Mouse (Mus musculus): ENCODE data around the gene Myh2. TPM values are rescaled to one million over a fixed set of nuclear protein-coding genes. Genes with fewer than 3 reads are reported as not detected.

Myh2 gene
- polyA plus RNA-seq, 1 experiment from 2014 or later, result not detected

DNA sequence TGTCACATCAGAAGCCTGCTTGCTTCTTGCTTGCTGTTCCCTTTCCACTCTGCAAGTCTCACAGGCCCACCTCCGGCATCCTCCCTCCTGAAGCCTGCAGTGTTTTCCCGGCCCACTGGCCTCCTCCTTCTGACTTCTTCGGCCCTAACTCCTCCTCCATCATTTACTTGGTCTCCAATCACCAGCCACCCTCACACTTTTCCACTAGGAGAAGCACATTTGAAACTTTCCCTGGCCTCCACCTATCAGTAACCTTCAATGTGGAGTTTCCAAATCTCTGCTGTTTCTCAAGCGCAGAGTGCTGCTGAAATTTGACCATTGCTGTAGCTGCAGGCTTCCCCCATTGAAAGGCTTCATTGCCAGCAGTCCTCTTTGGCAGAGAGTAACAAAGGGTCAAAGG, 28.8 kb upstream of the Myh2 start:
- H3K4me3 ChIP-seq (ENCODE audit: low read depth, low read length), result no peak overlapping the region

DNA sequence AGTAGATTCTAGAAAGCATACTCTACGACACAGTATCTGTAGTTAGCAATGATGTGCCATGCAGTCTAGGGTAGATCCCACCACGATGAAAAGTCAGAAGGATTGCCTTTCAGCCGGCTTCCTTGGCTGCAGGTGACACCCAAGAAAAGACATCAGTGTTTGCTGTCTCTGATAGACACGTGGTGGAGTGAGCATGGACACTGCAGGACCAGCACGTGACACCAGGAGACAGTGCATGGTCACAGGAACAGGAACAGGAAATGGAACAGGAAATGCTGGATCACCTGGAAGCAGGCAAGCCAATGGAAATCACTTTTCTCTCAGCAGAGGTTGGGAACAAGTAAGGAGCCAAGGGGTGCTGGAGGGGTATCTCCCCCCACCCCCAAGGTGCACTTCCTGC, 27.8 kb upstream of the Myh2 start:
- no peak for ATAC-seq (ENCODE audit: low FRiP score)
- Histone ChIP-seq H3K4me2 (replicated peaks; ENCODE audit: low read depth, low read length) (no peak overlapping the region), H3K36me3 (ENCODE audit: control insufficient read depth, insufficient read depth, low read length) (no peaks in the 10 kb centered on the region), H3K9me3 (ENCODE audit: control insufficient read depth, low read length) (no peaks in the 10 kb centered on the region), H3K27ac (ENCODE audit: low read depth, low read length) (no peak overlapping the region), H3K4me3 (ENCODE audit: low read depth, low read length) (no peak overlapping the region), H3K9ac (ENCODE audit: low read depth, low read length) (no peak overlapping the region), H3K4me1 (replicated peaks; ENCODE audit: control insufficient read depth, insufficient read depth, low read length) (no peaks in the 10 kb centered on the region), H3K27me3 (ENCODE audit: control insufficient read depth, insufficient read depth, low read length) (no peaks in the 10 kb centered on the region)
- WGBS, result 85% methylated on average over 5 of the region's 5 CpGs
- no peak for DNase-seq (ENCODE audit: low spot score)

More for the DNA sequence above, 28.8 kb upstream of the Myh2 start:
- Histone ChIP-seq H3K4me1 (replicated peaks; ENCODE audit: control insufficient read depth, insufficient read depth, low read length) (no peaks in the 10 kb centered on the region), H3K36me3 (ENCODE audit: control insufficient read depth, insufficient read depth, low read length) (no peaks in the 10 kb centered on the region), H3K9ac (ENCODE audit: low read depth, low read length) (no peak overlapping the region), H3K27me3 (ENCODE audit: control insufficient read depth, insufficient read depth, low read length) (no peaks in the 10 kb centered on the region), H3K27ac (ENCODE audit: low read depth, low read length) (no peak overlapping the region), H3K9me3 (ENCODE audit: control insufficient read depth, low read length) (no peaks in the 10 kb centered on the region), H3K4me2 (replicated peaks; ENCODE audit: low read depth, low read length) (no peak overlapping the region)
- whole genome bisulfite sequencing, result 55% methylated on average over 4 of the region's 4 CpGs
- ATAC-seq (ENCODE audit: low FRiP score) (no peak), DNase-seq (ENCODE audit: low spot score) (no peak)

DNA sequence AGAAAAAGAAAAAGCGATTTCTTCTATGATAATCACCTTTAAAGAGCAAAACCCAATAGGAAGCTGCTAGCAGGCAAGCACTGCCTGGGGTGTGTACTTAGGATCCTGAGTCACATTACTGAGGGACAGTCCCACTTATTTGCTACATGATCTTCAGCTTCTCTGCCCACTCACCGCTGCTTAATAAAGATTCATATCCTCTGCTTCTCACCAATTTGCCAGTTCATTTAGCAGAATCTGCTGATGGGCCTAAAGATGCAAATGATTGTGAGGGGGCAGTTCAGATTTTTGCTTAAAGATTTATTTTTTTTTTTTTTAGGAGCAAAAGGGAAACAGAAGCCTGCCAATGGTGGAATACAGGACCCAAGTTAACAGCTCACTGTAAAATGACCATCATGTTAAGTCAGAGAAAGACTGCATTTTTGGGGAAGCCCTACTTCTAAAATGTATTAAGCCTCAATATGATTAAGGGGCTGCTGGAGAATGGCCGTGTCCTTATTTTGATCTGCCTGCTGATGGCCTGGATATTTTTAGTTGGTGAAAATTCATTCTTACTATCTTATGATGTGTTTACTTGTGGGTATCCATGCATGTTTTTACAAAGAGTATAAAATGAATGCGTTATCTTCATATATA, 26.8 kb upstream of the Myh2 start:
- no peak for DNase-seq (ENCODE audit: low spot score)
- no peak overlapping the region for H3K9ac ChIP-seq (ENCODE audit: low read depth, low read length)
- WGBS, result 90% methylated on average over 4 of the region's 4 CpGs

DNA sequence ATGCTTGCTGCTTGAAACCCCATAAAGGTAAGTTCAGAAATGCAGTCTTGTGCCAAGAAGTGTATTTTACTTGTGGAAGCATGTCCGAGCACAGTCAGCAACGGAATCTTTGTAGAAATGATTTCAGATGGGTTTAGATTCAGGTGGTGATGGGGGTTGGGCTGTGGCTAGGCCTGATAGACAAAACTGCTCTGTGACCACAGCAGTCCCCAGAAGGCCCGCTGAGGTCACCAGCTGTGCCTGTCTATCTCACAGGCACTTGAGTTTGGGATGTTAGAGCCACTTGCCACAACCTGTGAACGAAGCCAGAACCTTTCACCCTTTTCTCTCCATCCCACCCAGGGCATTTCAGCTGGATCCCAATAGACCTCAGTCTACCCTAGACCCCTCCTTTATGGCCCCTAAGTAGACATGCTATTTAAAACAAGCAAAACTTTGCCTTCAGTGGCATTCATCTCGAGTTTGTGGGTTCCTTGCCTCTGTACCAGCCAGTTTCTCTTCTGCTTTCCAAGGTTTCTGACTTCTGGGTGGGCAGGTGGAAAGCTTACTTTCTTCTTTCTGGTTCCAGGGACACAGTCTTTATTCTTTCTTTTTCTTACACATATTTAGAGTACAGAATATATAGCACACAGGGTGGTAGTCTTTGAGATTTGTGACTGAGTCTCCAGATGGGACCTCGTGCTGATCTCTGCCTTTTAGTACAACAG, 26.1 kb upstream of the Myh2 start:
- H3K9me3 ChIP-seq (ENCODE audit: control insufficient read depth, low read length), result no peaks in the 10 kb centered on the region
- no peak overlapping the region for H3K4me2 ChIP-seq (replicated peaks; ENCODE audit: low read depth, low read length)
- ATAC-seq (ENCODE audit: low FRiP score) (no peak), DNase-seq (ENCODE audit: low spot score) (no peak)
- H3K9ac ChIP-seq (ENCODE audit: low read depth, low read length), result no peak overlapping the region
- H3K27ac ChIP-seq (ENCODE audit: low read depth, low read length), result no peak overlapping the region
- H3K4me3 ChIP-seq (ENCODE audit: low read depth, low read length), result no peak overlapping the region
- WGBS, result 57% methylated on average over 6 of the region's 6 CpGs
- no peaks in the 10 kb centered on the region for H3K36me3 ChIP-seq (ENCODE audit: control insufficient read depth, insufficient read depth, low read length)
- H3K4me1 ChIP-seq (replicated peaks; ENCODE audit: control insufficient read depth, insufficient read depth, low read length), result no peaks in the 10 kb centered on the region
- no peaks in the 10 kb centered on the region for H3K27me3 ChIP-seq (ENCODE audit: control insufficient read depth, insufficient read depth, low read length)

More for the DNA sequence above, 26.8 kb upstream of the Myh2 start:
- Histone ChIP-seq H3K4me1 (replicated peaks; ENCODE audit: control insufficient read depth, insufficient read depth, low read length) (no peaks in the 10 kb centered on the region), H3K4me3 (ENCODE audit: low read depth, low read length) (no peak overlapping the region), H3K9me3 (ENCODE audit: control insufficient read depth, low read length) (no peaks in the 10 kb centered on the region), H3K27ac (ENCODE audit: low read depth, low read length) (no peak overlapping the region), H3K4me2 (replicated peaks; ENCODE audit: low read depth, low read length) (no peak overlapping the region), H3K27me3 (ENCODE audit: control insufficient read depth, insufficient read depth, low read length) (no peaks in the 10 kb centered on the region), H3K36me3 (ENCODE audit: control insufficient read depth, insufficient read depth, low read length) (no peaks in the 10 kb centered on the region)
- ATAC-seq (ENCODE audit: low FRiP score), result no peak

DNA sequence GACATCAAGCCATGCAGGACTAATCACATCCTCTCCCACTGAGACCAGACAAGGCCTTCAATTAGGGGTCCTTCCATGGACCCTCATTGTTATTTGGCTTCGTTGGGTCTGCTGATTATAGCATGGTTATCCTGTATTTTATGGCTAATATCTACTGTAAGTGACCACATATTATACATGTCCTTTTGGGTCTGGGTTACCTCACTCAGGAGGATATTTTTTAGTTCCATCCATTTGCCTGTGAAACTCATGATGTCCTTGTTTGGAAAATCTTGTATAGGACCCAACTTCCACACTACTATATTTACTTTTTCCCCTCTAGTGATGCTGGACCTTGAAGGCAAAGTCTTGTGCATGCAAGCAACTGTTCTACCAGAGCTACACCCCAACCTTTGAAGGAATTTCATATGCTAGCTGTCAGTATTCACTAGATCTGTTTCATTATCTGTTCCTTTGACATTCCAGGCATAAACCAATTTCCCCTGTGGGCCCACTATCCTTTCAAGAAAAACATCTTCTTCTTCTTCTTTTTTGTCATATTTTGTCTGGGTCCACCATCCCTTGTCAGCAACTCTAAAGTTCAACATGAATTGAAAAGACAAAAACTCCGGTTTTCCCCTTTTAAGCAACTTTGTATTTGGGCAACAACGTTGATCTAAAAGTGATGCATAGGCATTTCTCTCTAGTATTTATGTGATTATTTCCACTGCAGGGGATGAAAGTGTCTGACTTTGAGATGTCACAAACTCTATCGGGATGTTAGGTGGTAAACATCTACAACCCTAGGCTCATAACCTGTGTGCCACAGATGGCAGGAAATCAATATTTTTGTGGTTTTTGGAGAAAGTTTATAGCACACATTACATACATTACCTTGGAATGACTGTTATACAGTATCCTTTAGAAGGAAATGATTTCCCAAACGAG, 25.1 kb upstream of the Myh2 start:
- Histone ChIP-seq H3K27ac (ENCODE audit: low read depth, low read length) (no peak overlapping the region), H3K4me3 (ENCODE audit: low read depth, low read length) (no peak overlapping the region), H3K4me1 (replicated peaks; ENCODE audit: control insufficient read depth, insufficient read depth, low read length) (no peaks in the 10 kb centered on the region), H3K4me2 (replicated peaks; ENCODE audit: low read depth, low read length) (no peak overlapping the region), H3K9ac (ENCODE audit: low read depth, low read length) (no peak overlapping the region), H3K9me3 (ENCODE audit: control insufficient read depth, low read length) (no peaks in the 10 kb centered on the region), H3K36me3 (ENCODE audit: control insufficient read depth, insufficient read depth, low read length) (no peaks in the 10 kb centered on the region), H3K27me3 (ENCODE audit: control insufficient read depth, insufficient read depth, low read length) (no peaks in the 10 kb centered on the region)
- no peak for DNase-seq (ENCODE audit: low spot score)
- 86% methylated on average over 5 of the region's 5 CpGs for WGBS
- ATAC-seq (ENCODE audit: low FRiP score), result no peak

DNA sequence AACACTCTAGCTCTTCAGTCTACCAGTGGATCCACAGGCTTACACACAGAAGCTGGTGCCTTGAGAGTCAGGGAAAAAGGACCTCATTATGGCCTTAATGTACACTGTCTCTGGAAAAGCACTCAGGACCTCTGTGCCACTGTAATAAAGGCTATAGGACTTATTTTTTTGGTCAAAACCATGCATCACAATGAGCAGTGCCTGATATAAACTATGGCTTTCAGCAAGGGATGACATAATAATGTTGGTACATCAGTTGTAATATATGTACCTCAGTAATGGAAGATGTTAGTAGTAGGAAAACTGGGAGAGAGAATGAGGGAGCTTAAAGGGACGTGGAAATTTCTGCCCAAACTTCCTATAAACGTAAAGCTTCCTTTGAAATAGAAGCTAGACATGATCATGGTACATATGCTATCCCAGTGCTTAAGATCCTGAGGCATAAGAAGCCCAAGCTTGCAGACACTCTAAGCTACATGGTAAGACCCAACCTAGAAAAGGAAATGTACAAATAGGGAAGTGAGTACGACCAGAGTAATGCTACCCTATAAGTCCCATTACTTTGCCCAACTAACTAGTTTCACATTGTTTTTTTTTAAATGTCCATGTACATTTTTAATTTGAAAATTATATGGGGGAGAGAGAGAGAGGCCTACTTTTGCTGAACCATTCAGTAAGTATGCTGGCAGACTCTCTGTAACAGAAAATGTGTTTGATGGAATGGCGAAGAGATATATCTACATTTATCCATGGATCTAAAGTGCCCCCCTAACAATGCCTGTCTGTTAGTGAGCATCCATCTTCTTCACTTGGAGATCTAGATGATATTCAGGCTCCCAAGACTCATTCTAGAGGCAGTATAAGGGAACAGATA, 24.2 kb upstream of the Myh2 start:
- ATAC-seq (ENCODE audit: low FRiP score) (no peak), DNase-seq (ENCODE audit: low spot score) (no peak)
- no peaks in the 10 kb centered on the region for H3K9me3 ChIP-seq (ENCODE audit: control insufficient read depth, low read length)
- 90% methylated on average over 4 of the region's 4 CpGs for WGBS
- H3K27ac ChIP-seq (ENCODE audit: low read depth, low read length), result no peak overlapping the region
- no peaks in the 10 kb centered on the region for H3K4me1 ChIP-seq (replicated peaks; ENCODE audit: control insufficient read depth, insufficient read depth, low read length)
- no peaks in the 10 kb centered on the region for H3K27me3 ChIP-seq (ENCODE audit: control insufficient read depth, insufficient read depth, low read length)
- no peaks in the 10 kb centered on the region for H3K36me3 ChIP-seq (ENCODE audit: control insufficient read depth, insufficient read depth, low read length)
- H3K9ac ChIP-seq (ENCODE audit: low read depth, low read length), result no peak overlapping the region
- no peak overlapping the region for H3K4me3 ChIP-seq (ENCODE audit: low read depth, low read length)
- no peak overlapping the region for H3K4me2 ChIP-seq (replicated peaks; ENCODE audit: low read depth, low read length)

DNA sequence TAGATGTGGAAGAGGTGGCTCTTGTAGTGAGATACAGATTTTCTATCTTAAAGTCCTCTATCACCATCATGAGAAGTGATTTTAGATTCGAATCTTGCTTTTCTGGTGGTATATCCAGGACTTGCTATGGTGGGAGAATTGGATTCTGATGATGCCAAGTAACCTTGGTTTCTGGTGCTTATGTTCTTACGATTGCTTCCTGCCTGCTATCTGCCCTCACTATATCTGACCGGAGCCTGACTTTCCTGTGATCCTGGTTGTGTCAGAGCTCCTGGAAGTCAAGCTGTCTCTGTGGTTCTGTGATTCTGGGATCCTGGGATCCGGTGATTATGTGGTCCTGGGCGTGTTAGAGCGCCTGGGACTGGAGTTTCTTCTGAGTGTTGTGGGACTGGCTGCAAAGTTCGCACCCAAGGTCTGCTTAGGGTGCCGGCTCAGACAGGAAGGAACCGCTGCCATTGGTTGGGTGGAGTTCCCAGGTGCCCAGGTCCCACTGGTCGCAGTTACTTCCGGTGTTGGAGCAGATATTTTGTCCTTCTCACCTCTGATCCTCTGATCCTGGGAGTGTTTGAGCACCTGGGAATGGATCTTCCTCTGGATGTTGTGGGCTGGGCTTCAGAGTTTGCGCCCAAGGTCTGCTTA, 23.4 kb upstream of the Myh2 start:
- Histone ChIP-seq H3K4me3 (ENCODE audit: low read depth, low read length) (no peak overlapping the region), H3K4me2 (replicated peaks; ENCODE audit: low read depth, low read length) (no peak overlapping the region), H3K9ac (ENCODE audit: low read depth, low read length) (no peak overlapping the region), H3K4me1 (replicated peaks; ENCODE audit: control insufficient read depth, insufficient read depth, low read length) (no peaks in the 10 kb centered on the region), H3K27me3 (ENCODE audit: control insufficient read depth, insufficient read depth, low read length) (no peaks in the 10 kb centered on the region), H3K36me3 (ENCODE audit: control insufficient read depth, insufficient read depth, low read length) (no peaks in the 10 kb centered on the region), H3K27ac (ENCODE audit: low read depth, low read length) (no peak overlapping the region), H3K9me3 (ENCODE audit: control insufficient read depth, low read length) (no peaks in the 10 kb centered on the region)
- ATAC-seq (ENCODE audit: low FRiP score) (no peak), DNase-seq (ENCODE audit: low spot score) (no peak)
- WGBS, result 92% methylated on average over 12 of the region's 12 CpGs

Measured in hindbrain, embryonic 11.5 days (tissue).